ENCODE assay signal across 11 mouse cellular contexts in the genomic region with DNA sequence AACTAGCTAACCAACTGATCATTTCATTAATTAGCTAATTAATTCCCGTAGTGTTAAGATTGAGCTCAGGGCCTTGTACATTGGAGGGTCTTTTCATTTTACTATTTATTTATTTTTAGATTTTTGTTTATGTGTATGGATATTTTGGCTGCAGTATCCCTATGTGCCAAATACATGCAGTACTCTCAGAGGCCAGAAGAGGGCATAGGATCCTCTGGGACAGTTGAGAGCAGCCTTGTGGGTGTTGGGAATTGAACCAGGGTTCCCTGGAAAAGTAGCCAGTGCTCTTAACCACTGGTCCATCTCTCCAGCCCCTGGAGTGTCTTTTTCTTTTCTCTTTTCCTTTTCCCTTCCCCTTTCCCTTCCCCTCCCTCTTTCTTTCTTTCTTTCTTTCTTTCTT. TPM values are rescaled to one million over a fixed set of nuclear protein-coding genes. Genes with fewer than 3 reads are reported as not detected.
DNase-seq lines count a peak whose midpoint lies in the region; ATAC-seq and TF ChIP-seq lines count a peak whose summit lies in the region.
"Had no signal": no experiment of that assay in that cellular context is flagged by ENCODE, and none has a peak within 500 bp of the region (broad histone marks: within the 10 kb centered on the region; RNA-seq: fewer than 3 reads in every experiment).

No protein-coding gene starts in this region.

- ATAC-seq in embryonic facial prominence, embryonic 11.5 days (replicated peaks; ENCODE audit: insufficient number of reproducible peaks, low FRiP score, low TSS enrichment, low read depth): no peak
- no peak for ATAC-seq in neural tube, embryonic 15.5 days (ENCODE audit: low FRiP score)
- ATAC-seq in forebrain, embryonic 13.5 days: no peak

- no peak overlapping the region for H3K27ac ChIP-seq in layer of hippocampus, adult 2 months
- H3K27ac ChIP-seq in embryonic facial prominence, embryonic 11.5 days (replicated peaks; ENCODE audit: low read depth, low read length): no peak overlapping the region
- H3K27ac ChIP-seq in neural tube, embryonic 15.5 days (replicated peaks): no peak overlapping the region
- H3K27ac ChIP-seq in forebrain, embryonic 13.5 days: no peak overlapping the region
- H3K27ac ChIP-seq: embryonic facial prominence, embryonic 12.5 days; hindbrain, embryonic 12.5 days had no signal

- no peaks in the 10 kb centered on the region for H3K4me1 ChIP-seq in embryonic facial prominence, embryonic 11.5 days (ENCODE audit: control insufficient read depth, insufficient read depth, low read length)
- H3K4me1 ChIP-seq in neural tube, embryonic 15.5 days: no peaks in the 10 kb centered on the region
- H3K4me1 ChIP-seq in forebrain, embryonic 13.5 days: no peaks in the 10 kb centered on the region
- H3K4me1 ChIP-seq: embryonic facial prominence, embryonic 12.5 days had no signal

- no peak overlapping the region for H3K9ac ChIP-seq in embryonic facial prominence, embryonic 11.5 days (replicated peaks; ENCODE audit: low read length)
- no peak overlapping the region for H3K9ac ChIP-seq in neural tube, embryonic 15.5 days (replicated peaks)
- no peak overlapping the region for H3K9ac ChIP-seq in forebrain, embryonic 13.5 days
- H3K9ac ChIP-seq: embryonic facial prominence, embryonic 12.5 days; hindbrain, embryonic 12.5 days had no signal

- 63% methylated on average over 1 of the region's 1 CpGs for WGBS in embryonic facial prominence, embryonic 11.5 days
- WGBS in neural tube, embryonic 15.5 days: 62% methylated on average over 1 of the region's 1 CpGs
- WGBS in forebrain, embryonic 13.5 days: 72% methylated on average over 1 of the region's 1 CpGs

- no peaks in the 10 kb centered on the region for H3K9me3 ChIP-seq in embryonic facial prominence, embryonic 11.5 days (replicated peaks; ENCODE audit: control insufficient read depth, low read length)
- no peaks in the 10 kb centered on the region for H3K9me3 ChIP-seq in neural tube, embryonic 15.5 days (replicated peaks)
- no peaks in the 10 kb centered on the region for H3K9me3 ChIP-seq in forebrain, embryonic 13.5 days (replicated peaks)
- H3K9me3 ChIP-seq: embryonic facial prominence, embryonic 12.5 days; hindbrain, embryonic 12.5 days had no signal

- no peak overlapping the region for H3K4me3 ChIP-seq in layer of hippocampus, adult 2 months
- H3K4me3 ChIP-seq in embryonic facial prominence, embryonic 11.5 days (ENCODE audit: low read depth, low read length): no peak overlapping the region
- H3K4me3 ChIP-seq in neural tube, embryonic 15.5 days (replicated peaks): no peak overlapping the region
- no peak overlapping the region for H3K4me3 ChIP-seq in forebrain, embryonic 13.5 days
- H3K4me3 ChIP-seq: embryonic facial prominence, embryonic 12.5 days; hindbrain, embryonic 12.5 days had no signal

- no peaks in the 10 kb centered on the region for H3K27me3 ChIP-seq in embryonic facial prominence, embryonic 11.5 days (ENCODE audit: control insufficient read depth, insufficient read depth, low read length)
- no peaks in the 10 kb centered on the region for H3K27me3 ChIP-seq in neural tube, embryonic 15.5 days (replicated peaks)
- H3K27me3 ChIP-seq in forebrain, embryonic 13.5 days: no peaks in the 10 kb centered on the region
- H3K27me3 ChIP-seq: embryonic facial prominence, embryonic 12.5 days had no signal

- no peak overlapping the region for H3K4me2 ChIP-seq in embryonic facial prominence, embryonic 11.5 days (ENCODE audit: low read depth, low read length)
- no peak overlapping the region for H3K4me2 ChIP-seq in neural tube, embryonic 15.5 days
- no peak overlapping the region for H3K4me2 ChIP-seq in forebrain, embryonic 13.5 days
- H3K4me2 ChIP-seq: embryonic facial prominence, embryonic 12.5 days; hindbrain, embryonic 12.5 days; midbrain, embryonic 11.5 days had no signal

- peak; percentile 74 for TF ChIP-seq CTCF in layer of hippocampus, adult 2 months (conservative IDR thresholded peaks at IDR 0.05)

- no peaks in the 10 kb centered on the region for H3K36me3 ChIP-seq in embryonic facial prominence, embryonic 11.5 days (replicated peaks; ENCODE audit: control insufficient read depth, insufficient read depth, low read depth, low read length)
- no peaks in the 10 kb centered on the region for H3K36me3 ChIP-seq in neural tube, embryonic 15.5 days
- no peaks in the 10 kb centered on the region for H3K36me3 ChIP-seq in forebrain, embryonic 13.5 days (ENCODE audit: poor library complexity, severe bottlenecking)
- H3K36me3 ChIP-seq: embryonic facial prominence, embryonic 12.5 days; hindbrain, embryonic 12.5 days had no signal

- DNase-seq in layer of hippocampus, adult 2 months (ENCODE audit: low spot score in 2 of 2): no peak
- no peak for DNase-seq in layer of hippocampus, postnatal 14 days (ENCODE audit: low spot score in 2 of 2)
- peak; percentile 23 for DNase-seq in T-cell, adult 2 months (ENCODE audit: low spot score)
- DNase-seq in embryonic facial prominence, embryonic 11.5 days (ENCODE audit: low spot score): peak; percentile 49
- DNase-seq in retina, embryonic 14.5 days (ENCODE audit: low spot score): peak; percentile 50
- no peak for DNase-seq in cerebellum, adult 8-10 months

RNA-seq across cellular contexts. Expression of a gene that starts 12.1 kb away (rescaled TPM):
- total RNA-seq in layer of hippocampus, adult 2 months (2021): not detected
- under 1 TPM; 0.14 to 0.52 TPM for total RNA-seq in layer of hippocampus, postnatal 14 days (2021)
- polyA plus RNA-seq in embryonic facial prominence, embryonic 11.5 days (2014; fragmentation: Nextera tagmentation; extraction: Ambion mirVana): 6.1 and 7.2 TPM in 2 replicates
- 0.51 and 2.5 TPM in 2 replicates for polyA plus RNA-seq in neural tube, embryonic 15.5 days (2015; fragmentation: Nextera tagmentation; extraction: Ambion mirVana)
- 0.17 and 0.44 TPM in 2 replicates for polyA plus RNA-seq in forebrain, embryonic 13.5 days (2015; fragmentation: Nextera tagmentation; extraction: Ambion mirVana)

RNA-seq across cellular contexts. Expression of a gene that starts 22.6 kb away (rescaled TPM):
- under 1 TPM; 0.27 to 0.64 TPM for total RNA-seq in layer of hippocampus, adult 2 months (2021)
- total RNA-seq in layer of hippocampus, postnatal 14 days (2021): under 1 TPM; 0.35 to 0.62 TPM
- polyA plus RNA-seq in embryonic facial prominence, embryonic 11.5 days (2014; fragmentation: Nextera tagmentation; extraction: Ambion mirVana): 0.25 and 0.36 TPM in 2 replicates
- polyA plus RNA-seq in neural tube, embryonic 15.5 days (2015; fragmentation: Nextera tagmentation; extraction: Ambion mirVana): 1.0 and 2.7 TPM in 2 replicates
- polyA plus RNA-seq in forebrain, embryonic 13.5 days (2015; fragmentation: Nextera tagmentation; extraction: Ambion mirVana): 0.18 and 0.26 TPM in 2 replicates

RNA-seq across cellular contexts. Expression of a gene that starts 45.1 kb away (rescaled TPM):
- 100 to 1,000 TPM; 155 to 175 TPM for total RNA-seq in layer of hippocampus, adult 2 months (2021)
- total RNA-seq in layer of hippocampus, postnatal 14 days (2021): 100 to 1,000 TPM; 144 to 163 TPM
- 1.5 and 3.5 TPM in 2 replicates for polyA plus RNA-seq in embryonic facial prominence, embryonic 11.5 days (2014; fragmentation: Nextera tagmentation; extraction: Ambion mirVana)
- polyA plus RNA-seq in neural tube, embryonic 15.5 days (2015; fragmentation: Nextera tagmentation; extraction: Ambion mirVana): 34.5 and 43.8 TPM in 2 replicates
- polyA plus RNA-seq in forebrain, embryonic 13.5 days (2015; fragmentation: Nextera tagmentation; extraction: Ambion mirVana): 20.7 and 29.1 TPM in 2 replicates

RNA-seq across cellular contexts. Expression of a gene that starts 47.6 kb away (rescaled TPM):
- total RNA-seq in layer of hippocampus, adult 2 months (2021): 1 to 10 TPM; 5.7 to 5.9 TPM
- 1 to 10 TPM; 6.8 to 6.9 TPM for total RNA-seq in layer of hippocampus, postnatal 14 days (2021)
- 11.0 and 12.4 TPM in 2 replicates for polyA plus RNA-seq in embryonic facial prominence, embryonic 11.5 days (2014; fragmentation: Nextera tagmentation; extraction: Ambion mirVana)
- polyA plus RNA-seq in neural tube, embryonic 15.5 days (2015; fragmentation: Nextera tagmentation; extraction: Ambion mirVana): 12.1 and 12.4 TPM in 2 replicates
- 11.8 and 15.5 TPM in 2 replicates for polyA plus RNA-seq in forebrain, embryonic 13.5 days (2015; fragmentation: Nextera tagmentation; extraction: Ambion mirVana)

Comparison
In these comparisons a context has a peak if more than half of its experiments do, and no peak if none do; other contexts are left out.
1. DNase-seq: peak in T-cell, adult 2 months (single experiment), embryonic facial prominence, embryonic 11.5 days (single experiment) and retina, embryonic 14.5 days (single experiment); none in layer of hippocampus, adult 2 months (0 of 2), layer of hippocampus, postnatal 14 days (0 of 2) and cerebellum, adult 8-10 months (single experiment).